Mouse (Mus musculus) liver, embryonic 14.5 days (tissue): ENCODE measurements around the gene Bcas3. TPM values are rescaled to one million over a fixed set of nuclear protein-coding genes. Genes with fewer than 3 reads are reported as not detected.

Experiments
- ATAC-seq: fragments of 200-750 bp; cut with Nextera tagmentation; 2 replicates; pipeline ENCODE4 v1.8.0; 2017; ENCODE audit warnings: moderate number of reproducible peaks, mild to moderate bottlenecking, moderate library complexity; ENCODE audit not compliant: insufficient read depth
- DNase-seq, 3 experiments: peaks; one replicate each; pipeline ENCODE4 v3.0.0-alpha.2; 2012 to 2013; ENCODE audit warnings: low read depth in 3 of 3, low spot score in 3 of 3
- H3K27ac ChIP-seq: fragments of 300-500 bp; sonication (generic); 2 replicates; pipeline ENCODE4 v1.5.1; 2014; ENCODE audit warnings: moderate library complexity, mild to moderate bottlenecking, control low read depth, inconsistent platforms
- H3K27me3 ChIP-seq: fragments of 300-500 bp; sonication (generic); 2 replicates; pipeline ENCODE4 v1.6.1; 2014; ENCODE audit warnings: mild to moderate bottlenecking, low read length, moderate library complexity; ENCODE audit not compliant: control insufficient read depth, insufficient read depth
- H3K36me3 ChIP-seq: fragments of 300-500 bp; sonication (generic); replicated peaks from 2 replicates; pipeline ENCODE4 v1.6.1; 2014; ENCODE audit warnings: low read depth; ENCODE audit not compliant: control insufficient read depth, insufficient read depth
- H3K4me1 ChIP-seq, 2 experiments: fragments of 200-500 bp in 1 of 2; fragments of 300-500 bp in 1 of 2; sonication (generic) in 1 of 2; replicated peaks; 2 replicates each; pipeline ENCODE4 v1.6.1; 2012 to 2014; ENCODE audit warnings: antibody characterized with exemption in 1 of 2, inconsistent platforms in 1 of 2, low read length in 1 of 2; ENCODE audit not compliant: control insufficient read depth in 2 of 2, insufficient read depth in 2 of 2
- H3K4me2 ChIP-seq: fragments of 300-500 bp; sonication (generic); 2 replicates; pipeline ENCODE4 v1.6.1; 2014; ENCODE audit warnings: low read depth, mild to moderate bottlenecking, control low read depth, moderate library complexity
- H3K4me3 ChIP-seq, 2 experiments: fragments of 200-500 bp in 1 of 2; fragments of 300-500 bp in 1 of 2; sonication (generic) in 1 of 2; 2 replicates each; pipeline ENCODE4 v1.5.1; 2012 to 2014; ENCODE audit warnings: low read depth in 2 of 2, low read length in 2 of 2, mild to moderate bottlenecking in 2 of 2, control low read depth in 1 of 2, inconsistent platforms in 1 of 2, moderate library complexity in 1 of 2; ENCODE audit not compliant: insufficient read depth in 1 of 2
- H3K9ac ChIP-seq: fragments of 300-500 bp; sonication (generic); replicated peaks from 2 replicates; pipeline ENCODE4 v1.6.1; 2014; ENCODE audit warnings: mild to moderate bottlenecking, control low read depth, moderate library complexity
- H3K9me3 ChIP-seq: fragments of 300-500 bp; sonication (generic); 2 replicates; pipeline ENCODE4 v1.6.1; 2016; ENCODE audit warnings: low read length, mixed read lengths; ENCODE audit not compliant: control insufficient read depth
- CTCF ChIP-seq: IDR thresholded peaks from 2 replicates; pipeline ENCODE4 v1.5.1; 2016; ENCODE audit warnings: antibody characterized with exemption, low read depth, control low read depth
- EP300 ChIP-seq: IDR thresholded peaks from 2 replicates; pipeline ENCODE4 v1.6.1; 2016; ENCODE audit warnings: antibody characterized with exemption, low read depth
- WGBS: fragments of 180-500 bp; shearing (Covaris S2); extraction: QIAGEN DNeasy Blood & Tissue Kit; methylation state at CpG from one replicate; pipeline ENCODE4 v1.1.7; 2014; ENCODE audit not compliant: insufficient replicate concordance; 5-methylcytosine and 5-hydroxymethylcytosine counted together
- polyA plus RNA-seq, 2 experiments: library from polyadenylated mRNA; depleted of rRNA in 1 of 2; stranded (reverse) in 1 of 2; unstranded in 1 of 2; fragments of >200 nt; fragmentation: Nextera tagmentation in 1 of 2; extraction: Ambion mirVana in 1 of 2; gene quantifications; 2 replicates each; pipeline versions ENCODE4 v1.2.1 to v1.2.3; 2012 to 2014

Gene Bcas3
- polyA plus RNA-seq, 2 experiments = 6.9 to 17.5 TPM

DNA sequence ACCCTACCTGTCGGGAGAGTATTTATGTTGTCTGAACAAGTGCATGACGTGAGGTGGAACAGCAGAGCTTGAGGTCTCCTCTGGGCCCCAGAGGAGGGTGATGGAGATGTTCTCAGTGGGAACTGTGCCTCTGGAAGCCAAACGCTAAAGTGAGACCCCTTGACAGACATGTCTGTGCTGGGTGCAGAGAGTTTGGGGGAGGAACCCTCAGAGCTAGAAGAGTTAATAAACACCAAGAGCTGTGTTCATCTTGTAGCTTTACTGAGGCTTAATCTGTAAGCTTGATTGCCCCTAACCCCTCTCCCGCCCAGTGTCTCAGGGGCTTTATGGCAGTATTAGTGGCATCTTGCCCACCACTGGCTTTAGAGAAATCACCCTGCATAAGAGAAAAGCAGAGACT, 304.5 kb downstream of the Bcas3 start:
- no peak overlapping the region for H3K4me3 ChIP-seq
- no peaks in the 10 kb centered on the region for H3K27me3 ChIP-seq
- 54% methylated on average over 4 of the region's 4 CpGs for WGBS
- TF ChIP-seq EP300 (no peak), CTCF (no peak)
- H3K36me3 ChIP-seq = no peaks in the 10 kb centered on the region
- H3K4me1 ChIP-seq = no peaks in the 10 kb centered on the region
- DNase-seq (no peak), ATAC-seq (no peak)
- H3K4me2 ChIP-seq = no peak overlapping the region
- no peaks in the 10 kb centered on the region for H3K9me3 ChIP-seq
- H3K9ac ChIP-seq = no peak overlapping the region
- no peak overlapping the region for H3K27ac ChIP-seq

DNA sequence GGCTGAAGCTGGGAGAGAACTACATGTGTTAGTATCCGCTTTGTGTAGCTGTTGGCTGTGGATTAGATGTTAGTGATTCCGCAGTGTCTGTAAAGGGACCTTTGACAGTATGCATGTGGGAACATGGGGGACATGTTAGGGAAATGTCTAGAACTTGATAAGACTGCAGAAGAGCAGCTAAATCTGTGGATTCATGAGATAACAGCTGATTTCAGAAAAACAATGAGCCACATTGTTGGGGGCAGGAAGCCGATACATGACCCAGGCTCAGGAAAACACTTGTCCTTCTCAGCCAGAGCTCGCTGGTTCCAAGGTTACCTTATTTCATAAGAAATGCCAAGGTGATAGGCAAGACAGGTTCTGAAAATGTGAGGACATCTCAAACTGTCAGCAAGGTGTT, 307.3 kb downstream of the Bcas3 start:
- H3K9me3 ChIP-seq = no peaks in the 10 kb centered on the region
- H3K9ac ChIP-seq = no peak overlapping the region
- H3K27ac ChIP-seq = no peak overlapping the region
- no peak overlapping the region for H3K4me2 ChIP-seq
- DNase-seq = no peak
- no peaks in the 10 kb centered on the region for H3K27me3 ChIP-seq
- no peak for ATAC-seq
- H3K4me1 ChIP-seq = no peaks in the 10 kb centered on the region
- no peaks in the 10 kb centered on the region for H3K36me3 ChIP-seq
- TF ChIP-seq CTCF = no peak
- no peak for TF ChIP-seq EP300
- H3K4me3 ChIP-seq = no peak overlapping the region
- WGBS = 32% methylated on average over 4 of the region's 4 CpGs

DNA sequence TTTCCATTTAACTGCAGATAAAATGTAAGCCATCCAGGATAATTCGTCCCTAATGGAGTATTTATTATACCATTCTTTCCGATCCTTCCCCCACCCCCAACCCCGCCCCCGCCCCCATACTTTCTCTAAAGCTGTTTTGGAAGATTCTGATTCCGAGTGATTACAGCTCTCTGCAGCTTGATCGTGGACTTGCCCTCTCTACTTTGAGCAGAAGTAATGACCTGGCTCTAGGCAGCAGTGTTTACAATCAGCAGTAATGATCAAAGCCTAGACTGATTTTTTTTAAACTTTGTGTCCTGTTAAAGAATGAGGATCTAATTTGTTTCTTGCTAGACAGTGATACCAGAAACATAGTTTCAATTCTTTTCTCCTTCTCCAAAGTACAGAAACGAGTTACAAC, 314.2 kb downstream of the Bcas3 start:
- H3K9ac ChIP-seq = no peak overlapping the region
- H3K9me3 ChIP-seq = no peaks in the 10 kb centered on the region
- TF ChIP-seq CTCF (no peak), EP300 (no peak)
- no peak for ATAC-seq
- H3K36me3 ChIP-seq = no peaks in the 10 kb centered on the region
- H3K4me3 ChIP-seq = no peak overlapping the region
- no peak overlapping the region for H3K4me2 ChIP-seq
- no peak overlapping the region for H3K27ac ChIP-seq
- no peak for DNase-seq
- 50% methylated on average over 7 of the region's 7 CpGs for WGBS
- no peaks in the 10 kb centered on the region for H3K27me3 ChIP-seq
- H3K4me1 ChIP-seq = 0 out of 4 replicates have a peak, but pooled peaks cover 0 to 2% of the 10 kb centered on the region in 2 experiments

DNA sequence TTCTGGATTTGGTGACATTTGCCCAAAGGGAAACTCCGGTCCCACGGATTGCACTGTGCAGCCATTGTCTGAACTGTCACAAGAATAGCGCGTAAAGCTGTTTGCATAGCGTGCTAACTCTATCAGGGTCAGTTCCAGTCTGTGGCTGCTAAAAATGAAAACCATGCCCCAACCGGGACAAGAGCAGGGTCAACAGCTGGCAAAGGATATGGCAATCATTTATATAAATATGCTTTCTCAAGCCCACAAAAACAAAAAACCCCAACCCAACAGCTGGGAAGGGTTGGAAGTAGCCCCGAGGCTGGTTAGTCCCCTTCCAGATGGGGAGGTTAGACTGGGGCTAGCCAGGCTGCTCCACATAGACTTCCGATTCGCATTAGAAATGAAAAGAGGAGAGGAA, 314.8 kb downstream of the Bcas3 start:
- no peaks in the 10 kb centered on the region for H3K27me3 ChIP-seq
- H3K9ac ChIP-seq = no peak overlapping the region
- H3K36me3 ChIP-seq = no peaks in the 10 kb centered on the region
- H3K27ac ChIP-seq = no peak overlapping the region
- DNase-seq = no peak
- H3K9me3 ChIP-seq = no peaks in the 10 kb centered on the region
- H3K4me2 ChIP-seq = no peak overlapping the region
- 0 out of 4 replicates have a peak, but pooled peaks cover 0 to 2% of the 10 kb centered on the region in 2 experiments for H3K4me1 ChIP-seq
- H3K4me3 ChIP-seq = no peak overlapping the region
- no peak for ATAC-seq
- TF ChIP-seq CTCF (no peak), EP300 (no peak)
- 72% methylated on average over 9 of the region's 9 CpGs for WGBS

DNA sequence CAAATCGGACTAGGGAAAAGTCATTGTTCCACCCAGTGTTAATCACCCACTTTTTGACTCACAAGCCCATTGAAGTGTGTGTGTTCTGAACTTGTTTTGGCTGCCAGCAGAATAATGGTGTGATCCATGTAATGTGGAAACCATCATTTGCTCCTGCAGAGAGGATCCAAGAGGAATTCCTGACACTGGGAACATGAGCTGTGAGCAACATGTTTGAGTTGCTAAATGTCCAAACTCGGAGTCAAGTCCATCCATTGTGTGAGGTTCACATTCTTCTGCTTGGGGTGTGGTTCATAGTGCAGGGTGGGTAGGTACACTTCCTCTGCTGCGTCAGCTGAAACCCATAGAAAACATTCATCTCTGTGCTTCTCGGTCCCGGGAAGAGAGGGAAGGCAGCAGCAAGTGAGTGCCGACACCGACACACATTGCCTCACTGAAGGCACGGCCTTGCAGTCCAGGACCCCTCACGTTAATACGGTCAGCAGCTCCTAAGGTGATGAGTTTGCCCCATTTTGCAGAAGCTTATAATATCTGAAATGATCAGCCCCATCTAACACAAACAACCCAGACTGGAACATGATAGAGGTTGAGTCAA, 320.0 kb downstream of the Bcas3 start:
- WGBS = 63% methylated on average over 10 of the region's 10 CpGs
- no peak overlapping the region for H3K4me3 ChIP-seq
- ATAC-seq (no peak), DNase-seq (no peak)
- H3K27me3 ChIP-seq = no peaks in the 10 kb centered on the region
- H3K9ac ChIP-seq = no peak overlapping the region
- no peaks in the 10 kb centered on the region for H3K9me3 ChIP-seq
- no peak overlapping the region for H3K4me2 ChIP-seq
- H3K27ac ChIP-seq = no peak overlapping the region
- TF ChIP-seq EP300 (no peak), CTCF (no peak)
- H3K36me3 ChIP-seq = no peaks in the 10 kb centered on the region
- H3K4me1 ChIP-seq = no peaks in the 10 kb centered on the region

DNA sequence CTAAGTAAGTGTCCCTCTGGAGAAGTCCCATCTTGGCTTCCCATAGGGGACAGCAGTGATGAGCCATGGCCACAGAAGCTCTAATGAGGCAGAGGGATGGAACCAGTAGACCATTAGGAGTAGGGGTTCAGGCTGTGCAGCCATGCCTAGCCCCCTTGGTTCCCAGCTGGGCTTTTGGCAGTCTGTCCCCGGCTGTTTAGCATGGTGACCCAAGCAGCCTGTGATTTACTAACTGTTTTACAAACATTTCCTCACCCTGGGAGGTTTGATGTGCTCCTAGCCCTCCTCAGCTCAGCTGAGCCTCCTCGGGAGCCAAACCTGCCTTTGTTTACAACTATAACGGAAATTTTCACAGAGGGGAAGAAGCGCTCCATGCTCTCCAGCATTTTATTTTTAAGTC, 322.3 kb downstream of the Bcas3 start:
- Histone ChIP-seq H3K4me2 (no peak overlapping the region), H3K27me3 (no peaks in the 10 kb centered on the region), H3K27ac (no peak overlapping the region), H3K36me3 (no peaks in the 10 kb centered on the region), H3K4me1 (no peaks in the 10 kb centered on the region), H3K4me3 (no peak overlapping the region), H3K9me3 (no peaks in the 10 kb centered on the region), H3K9ac (no peak overlapping the region)
- no peak for ATAC-seq
- TF ChIP-seq CTCF (no peak), EP300 (no peak)
- DNase-seq = no peak
- 45% methylated on average over 4 of the region's 4 CpGs for WGBS
